Mouse (Mus musculus): ENCODE data around the gene Zfp385b.

DNA sequence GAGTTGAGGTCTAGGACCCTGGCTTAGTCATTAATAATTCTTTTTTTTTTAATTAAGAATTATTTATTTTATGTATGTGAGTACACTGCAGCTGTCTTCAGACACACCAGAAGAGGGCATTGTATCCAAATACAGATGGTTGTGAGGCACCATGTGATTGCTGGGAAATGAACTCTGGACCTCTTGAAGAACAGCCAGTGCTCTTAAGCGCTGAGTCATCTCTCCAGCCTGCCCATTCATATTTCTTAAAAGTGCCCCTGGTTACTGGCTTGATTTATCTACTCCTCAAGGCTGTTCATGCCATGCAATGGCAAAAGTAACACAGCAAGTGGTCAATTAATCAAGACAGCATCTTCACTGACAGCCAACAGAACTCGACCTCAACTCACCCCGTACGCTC, 130.8 kb downstream of the Zfp385b start:
- TF ChIP-seq CTCF (IDR thresholded peaks at IDR 0.05; ENCODE audit: low read depth) (no peak), EP300 (IDR thresholded peaks at IDR 0.05; ENCODE audit: low read depth) (no peak)

Data from liver, postnatal 0 days (tissue).